Mouse (Mus musculus): ENCODE data around the gene Kcnb1. TPM values are rescaled to one million over a fixed set of nuclear protein-coding genes. Genes with fewer than 3 reads are reported as not detected.

Gene Kcnb1
- total RNA-seq (2014; rRNA removed) = 29.8 and 30.0 TPM in 2 replicates
- 5.6 and 6.4 TPM in 2 replicates for polyA plus RNA-seq (2015; fragmentation: Nextera tagmentation; extraction: Ambion mirVana)

GRCm38 (mm10) chr2:167190076-167190399 lies at the start of gene Kcnb1:
Gene Kcnb1, minus strand, starts transcription at chr2:167190155.
- H3K4me2 ChIP-seq (ENCODE audit: low read depth, low read length, poor library complexity, severe bottlenecking) = peak within 1 kb of the TSS; percentile 73

GRCm38 (mm10) chr2:167239262-167239661 lies 49.3 kb upstream of the Kcnb1 start:
- no peak overlapping the region for H3K9ac ChIP-seq (replicated peaks; ENCODE audit: low read length, poor library complexity, severe bottlenecking)
- DNase-seq (ENCODE audit: low spot score) (no peak), ATAC-seq (ENCODE audit: low FRiP score) (no peak)
- no peak for TF ChIP-seq CTCF (IDR thresholded peaks at IDR 0.05)
- no peaks in the 10 kb centered on the region for H3K9me3 ChIP-seq (ENCODE audit: low read length)
- no peak overlapping the region for H3K4me2 ChIP-seq (ENCODE audit: low read depth, low read length, poor library complexity, severe bottlenecking)
- H3K36me3 ChIP-seq (ENCODE audit: insufficient read depth, low read length) = no peaks in the 10 kb centered on the region
- no peaks in the 10 kb centered on the region for H3K4me1 ChIP-seq (ENCODE audit: insufficient read depth, low read length)
- H3K27ac ChIP-seq (ENCODE audit: low read depth, low read length) = no peak overlapping the region
- WGBS = 39% methylated on average over 12 of the region's 12 CpGs
- peaks cover 15% of the 10 kb centered on the region for H3K27me3 ChIP-seq (ENCODE audit: insufficient read depth, low read length)
- H3K4me3 ChIP-seq (ENCODE audit: low read depth, low read length) = no peak overlapping the region

More at GRCm38 (mm10) chr2:167190076-167190399, at the start of gene Kcnb1:
- H3K27me3 ChIP-seq (ENCODE audit: insufficient read depth, low read length) = no peaks in the 10 kb centered on the region
- peak within 1 kb of the TSS; percentile 65 for H3K27ac ChIP-seq (ENCODE audit: low read depth, low read length)
- peak; percentile 77 for TF ChIP-seq CTCF (IDR thresholded peaks at IDR 0.05)
- H3K9ac ChIP-seq (replicated peaks; ENCODE audit: low read length, poor library complexity, severe bottlenecking) = peak within 1 kb of the TSS; percentile 93
- no peaks in the 10 kb centered on the region for H3K36me3 ChIP-seq (ENCODE audit: insufficient read depth, low read length)
- 0% methylated on average over 21 of the region's 41 CpGs for WGBS
- peak; percentile 77 for ATAC-seq (ENCODE audit: low FRiP score)
- H3K4me3 ChIP-seq (ENCODE audit: low read depth, low read length) = peak within 1 kb of the TSS; percentile 75
- H3K4me1 ChIP-seq (ENCODE audit: insufficient read depth, low read length) = peaks cover 10% of the 10 kb centered on the region
- peak; percentile 83 for DNase-seq (ENCODE audit: low spot score)
- H3K9me3 ChIP-seq (ENCODE audit: low read length) = no peaks in the 10 kb centered on the region

GRCm38 (mm10) chr2:167237224-167237623 lies 47.3 kb upstream of the Kcnb1 start:
- peaks cover 15% of the 10 kb centered on the region for H3K27me3 ChIP-seq (ENCODE audit: insufficient read depth, low read length)
- WGBS = 75% methylated on average over 9 of the region's 9 CpGs
- no peak; the same call in 1 of the 2 replicates for TF ChIP-seq CTCF (IDR thresholded peaks at IDR 0.05)
- H3K9me3 ChIP-seq (ENCODE audit: low read length) = no peaks in the 10 kb centered on the region
- DNase-seq (ENCODE audit: low spot score) (no peak), ATAC-seq (ENCODE audit: low FRiP score) (no peak)
- H3K9ac ChIP-seq (replicated peaks; ENCODE audit: low read length, poor library complexity, severe bottlenecking) = no peak overlapping the region
- H3K4me3 ChIP-seq (ENCODE audit: low read depth, low read length) = no peak overlapping the region
- H3K4me2 ChIP-seq (ENCODE audit: low read depth, low read length, poor library complexity, severe bottlenecking) = no peak overlapping the region
- no peaks in the 10 kb centered on the region for H3K36me3 ChIP-seq (ENCODE audit: insufficient read depth, low read length)
- H3K27ac ChIP-seq (ENCODE audit: low read depth, low read length) = no peak overlapping the region
- no peaks in the 10 kb centered on the region for H3K4me1 ChIP-seq (ENCODE audit: insufficient read depth, low read length)

- H3K27me3 ChIP-seq (ENCODE audit: insufficient read depth, low read length) = peaks cover 15% of the 10 kb centered on the region
- H3K9ac ChIP-seq (replicated peaks; ENCODE audit: low read length, poor library complexity, severe bottlenecking) = no peak overlapping the region
- H3K36me3 ChIP-seq (ENCODE audit: insufficient read depth, low read length) = no peaks in the 10 kb centered on the region
- no peak overlapping the region for H3K4me2 ChIP-seq (ENCODE audit: low read depth, low read length, poor library complexity, severe bottlenecking)
- 98% methylated on average over 4 of the region's 4 CpGs for WGBS
- H3K4me1 ChIP-seq (ENCODE audit: insufficient read depth, low read length) = no peaks in the 10 kb centered on the region
- no peaks in the 10 kb centered on the region for H3K9me3 ChIP-seq (ENCODE audit: low read length)
- DNase-seq (ENCODE audit: low spot score) (no peak), ATAC-seq (ENCODE audit: low FRiP score) (no peak)
- no peak overlapping the region for H3K27ac ChIP-seq (ENCODE audit: low read depth, low read length)
- no peak for TF ChIP-seq CTCF (IDR thresholded peaks at IDR 0.05)
- H3K4me3 ChIP-seq (ENCODE audit: low read depth, low read length) = no peak overlapping the region
Measured at GRCm38 (mm10) chr2:167236174-167236573, 46.2 kb upstream of the Kcnb1 start.

GRCm38 (mm10) chr2:167235338-167236018 lies 45.5 kb upstream of the Kcnb1 start:
- no peak for TF ChIP-seq CTCF (IDR thresholded peaks at IDR 0.05)
- no peak overlapping the region for H3K9ac ChIP-seq (replicated peaks; ENCODE audit: low read length, poor library complexity, severe bottlenecking)
- peaks cover 11% of the 10 kb centered on the region; the same call in 1 of the 2 replicates for H3K27me3 ChIP-seq (ENCODE audit: insufficient read depth, low read length)
- ATAC-seq (ENCODE audit: low FRiP score) (no peak), DNase-seq (ENCODE audit: low spot score) (no peak)
- no peaks in the 10 kb centered on the region for H3K36me3 ChIP-seq (ENCODE audit: insufficient read depth, low read length)
- WGBS = 79% methylated on average over 17 of the region's 17 CpGs
- H3K9me3 ChIP-seq (ENCODE audit: low read length) = no peaks in the 10 kb centered on the region
- H3K4me3 ChIP-seq (ENCODE audit: low read depth, low read length) = no peak overlapping the region
- no peak overlapping the region for H3K27ac ChIP-seq (ENCODE audit: low read depth, low read length)
- H3K4me1 ChIP-seq (ENCODE audit: insufficient read depth, low read length) = no peaks in the 10 kb centered on the region
- no peak overlapping the region for H3K4me2 ChIP-seq (ENCODE audit: low read depth, low read length, poor library complexity, severe bottlenecking)

GRCm38 (mm10) chr2:167233771-167234170 lies 43.8 kb upstream of the Kcnb1 start:
- Histone ChIP-seq H3K4me2 (ENCODE audit: low read depth, low read length, poor library complexity, severe bottlenecking) (no peak overlapping the region), H3K27ac (ENCODE audit: low read depth, low read length) (no peak overlapping the region), H3K27me3 (ENCODE audit: insufficient read depth, low read length) (no peaks in the 10 kb centered on the region), H3K4me3 (ENCODE audit: low read depth, low read length) (no peak overlapping the region), H3K9me3 (ENCODE audit: low read length) (no peaks in the 10 kb centered on the region), H3K4me1 (ENCODE audit: insufficient read depth, low read length) (no peaks in the 10 kb centered on the region), H3K9ac (replicated peaks; ENCODE audit: low read length, poor library complexity, severe bottlenecking) (no peak overlapping the region), H3K36me3 (ENCODE audit: insufficient read depth, low read length) (no peaks in the 10 kb centered on the region)
- 54% methylated on average over 14 of the region's 14 CpGs for WGBS
- no peak for TF ChIP-seq CTCF (IDR thresholded peaks at IDR 0.05)
- no peak for DNase-seq (ENCODE audit: low spot score)
- no peak for ATAC-seq (ENCODE audit: low FRiP score)

All from midbrain, postnatal 0 days (tissue).